Mouse (Mus musculus) neural tube, embryonic 10.5 days (tissue): Measurements from ENCODE around the gene Ap1ar.

Experiments used
- DNase-seq: peaks from one replicate; pipeline ENCODE4 v3.0.0-alpha.2; 2017; ENCODE audit warnings: low spot score; ENCODE audit errors: extremely low spot score

Gene Ap1ar

GRCm38 (mm10) chr3:127758806-127759205, 78.5 kb downstream of the Ap1ar start:
- no peak for DNase-seq

- no peak for DNase-seq
Measured at GRCm38 (mm10) chr3:127757886-127758301, 79.4 kb downstream of the Ap1ar start.
